Mouse (Mus musculus) liver, postnatal 0 days (tissue): ENCODE results near the gene Ralgps1.

Experiments used
- CTCF ChIP-seq: sonication (generic); IDR thresholded peaks from 2 replicates; pipeline ENCODE4 v1.5.1; 2016; ENCODE audit warnings: antibody characterized with exemption, low read depth
- EP300 ChIP-seq: IDR thresholded peaks from 2 replicates; pipeline ENCODE4 v1.6.1; 2016; ENCODE audit warnings: antibody characterized with exemption, low read depth, mild to moderate bottlenecking

- TF ChIP-seq EP300: no peak
- no peak for TF ChIP-seq CTCF
Observed at GRCm38 (mm10) chr2:33267075-33267474, 104.2 kb downstream of the Ralgps1 start.
